Mouse (Mus musculus): ENCODE results near the gene Dmbt1.
"Not testable (repeated sequence)": the region's sequence is repeated elsewhere in the genome, so short reads cannot be mapped to it uniquely, and the experiment has no call there.

- not testable (repeated sequence) for TF ChIP-seq CTCF (IDR thresholded peaks at IDR 0.05; ENCODE audit: control insufficient read depth, insufficient read depth, low read length); POLR2A (IDR thresholded peaks at IDR 0.05; ENCODE audit: borderline replicate concordance, control insufficient read depth, low read depth, low read length)
Measured at GRCm38 (mm10) chr7:131040760-131041159, 8.9 kb downstream of the Dmbt1 start.
